Mouse (Mus musculus): ENCODE data around the gene Hrk.

Hrk gene

GRCm38 (mm10) chr5:118223142-118223757 is 58.8 kb downstream of the Hrk start:
- no peak for DNase-seq (ENCODE audit: low read depth)

GRCm38 (mm10) chr5:118230071-118230611 is 65.7 kb downstream of the Hrk start:
- no peak for DNase-seq (ENCODE audit: low read depth)

DNA sequence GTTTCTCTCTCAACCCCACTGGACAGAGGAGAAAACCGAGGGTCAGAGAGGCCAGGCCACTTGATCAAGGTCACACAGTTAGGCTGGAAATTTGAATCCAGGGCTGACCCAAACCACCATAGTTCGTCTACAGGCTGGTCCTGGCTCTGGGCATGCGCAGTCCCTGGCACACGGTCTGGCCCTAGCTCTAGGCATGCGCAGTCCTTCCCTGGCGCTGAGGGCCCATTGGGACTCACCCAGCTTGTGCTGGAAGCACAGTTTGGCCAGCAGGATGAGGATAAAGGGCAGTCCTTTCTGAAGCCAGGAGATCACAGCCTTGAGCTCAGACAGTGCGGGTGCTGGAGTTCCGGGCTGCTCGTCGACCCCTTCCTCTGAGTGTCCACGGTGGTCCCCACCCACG is 72.4 kb downstream of the Hrk start:
- DNase-seq (ENCODE audit: low read depth) = no peak

Data from induced T-regulatory cell, adult 2 months (primary cell).